Mouse (Mus musculus) cerebellum, adult 2 months (tissue): ENCODE data around the gene Nppa. TPM values are rescaled to one million over a fixed set of nuclear protein-coding genes. Genes with fewer than 3 reads are reported as not detected.

Source experiments
- DNase-seq, 2 experiments: peaks; one replicate each; pipeline ENCODE4 v3.0.0; 2021
- H3K27ac ChIP-seq: fragments of 200-500 bp; 2 replicates; pipeline ENCODE4 v1.5.1; 2012; ENCODE audit warnings: low read length, control low read depth, inconsistent platforms; ENCODE audit not compliant: insufficient read depth
- H3K27me3 ChIP-seq: fragments of 200-500 bp; 2 replicates; pipeline ENCODE4 v1.6.1; 2012; ENCODE audit warnings: inconsistent platforms, mild to moderate bottlenecking, low read length, moderate library complexity; ENCODE audit not compliant: control insufficient read depth, insufficient read depth
- H3K4me1 ChIP-seq: fragments of 200-500 bp; 2 replicates; pipeline ENCODE4 v1.6.1; 2011; ENCODE audit warnings: low read length; ENCODE audit not compliant: control insufficient read depth, insufficient read depth
- H3K4me3 ChIP-seq: fragments of 200-500 bp; replicated peaks from 2 replicates; pipeline ENCODE3; 2011; ENCODE audit warnings: mild to moderate bottlenecking, low read depth, low read length, control low read depth; ENCODE audit not compliant: insufficient read depth
- CTCF ChIP-seq: fragments of 200-500 bp; IDR thresholded peaks from 2 replicates; pipeline ENCODE4 v1.5.1; 2011; ENCODE audit warnings: low read depth, mild to moderate bottlenecking, control low read depth, low read length, moderate library complexity, borderline replicate concordance; ENCODE audit not compliant: insufficient read depth
- POLR2A ChIP-seq: fragments of 200-500 bp; IDR thresholded peaks from 2 replicates; pipeline ENCODE4 v1.6.1; 2011; ENCODE audit warnings: low read length, control low read depth, borderline replicate concordance; ENCODE audit not compliant: insufficient read depth
- WGBS: fragments of 180-500 bp; shearing (Covaris S2); methylation state at CpG from one replicate; pipeline ENCODE4 v1.1.7; 2018; 5-methylcytosine and 5-hydroxymethylcytosine counted together
- polyA plus RNA-seq: library from polyadenylated mRNA; depleted of rRNA; stranded (reverse); fragments of >200 nt; gene quantifications from 2 replicates; pipeline ENCODE4 v1.2.3, GENCODE M21; 2012

Nppa gene
- polyA plus RNA-seq, 1 experiment: not detected

DNA sequence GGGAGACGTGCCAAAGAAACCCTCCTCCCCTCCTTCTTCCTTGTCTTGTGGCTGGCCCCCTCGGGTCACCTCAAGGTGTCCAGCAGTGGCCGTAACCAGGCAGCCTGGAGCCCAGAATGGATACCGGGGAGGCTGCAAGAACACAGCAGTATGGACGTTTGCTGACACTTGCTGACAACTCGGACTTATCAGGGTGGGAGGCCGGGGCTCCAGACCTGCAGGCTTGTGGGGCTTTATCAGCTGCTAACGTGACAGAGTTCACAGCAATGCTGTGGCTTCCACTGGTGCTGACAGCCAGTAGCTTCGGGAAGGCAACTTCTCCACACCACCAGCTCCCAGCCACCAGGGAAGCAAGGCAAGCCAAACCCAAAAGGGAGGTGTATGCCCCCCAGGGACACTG lies 31.2 kb upstream of the Nppa start:
- no peak for DNase-seq
- TF ChIP-seq POLR2A (no peak), CTCF (no peak)
- no peaks in the 10 kb centered on the region for H3K4me1 ChIP-seq
- 23% methylated on average over 9 of the region's 9 CpGs for WGBS
- H3K27ac ChIP-seq: no peak overlapping the region
- no peak overlapping the region for H3K4me3 ChIP-seq
- no peaks in the 10 kb centered on the region for H3K27me3 ChIP-seq

DNA sequence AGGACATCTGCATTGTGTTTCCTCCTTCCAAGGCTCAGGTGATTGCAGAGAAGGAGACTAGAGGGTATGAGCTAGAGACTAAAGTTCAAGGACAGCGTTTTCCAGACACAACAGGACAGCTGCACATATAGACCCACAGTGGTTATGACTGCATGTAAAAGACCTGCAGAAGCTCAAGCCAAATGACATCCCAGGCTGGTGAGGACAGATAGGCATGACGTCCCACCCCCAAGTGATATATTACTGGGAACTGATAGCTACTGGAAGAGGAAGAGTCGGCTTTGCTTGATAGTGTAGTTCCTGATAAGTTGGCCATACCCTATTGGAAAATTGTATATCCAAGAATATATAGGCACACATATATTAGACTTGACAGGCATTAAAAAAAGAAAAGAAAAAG lies 24.3 kb upstream of the Nppa start:
- DNase-seq: no peak
- H3K4me1 ChIP-seq: no peaks in the 10 kb centered on the region
- TF ChIP-seq POLR2A (no peak), CTCF (no peak)
- H3K4me3 ChIP-seq: no peak overlapping the region
- H3K27ac ChIP-seq: no peak overlapping the region
- no peaks in the 10 kb centered on the region for H3K27me3 ChIP-seq
- 82% methylated on average over 3 of the region's 3 CpGs for WGBS

DNA sequence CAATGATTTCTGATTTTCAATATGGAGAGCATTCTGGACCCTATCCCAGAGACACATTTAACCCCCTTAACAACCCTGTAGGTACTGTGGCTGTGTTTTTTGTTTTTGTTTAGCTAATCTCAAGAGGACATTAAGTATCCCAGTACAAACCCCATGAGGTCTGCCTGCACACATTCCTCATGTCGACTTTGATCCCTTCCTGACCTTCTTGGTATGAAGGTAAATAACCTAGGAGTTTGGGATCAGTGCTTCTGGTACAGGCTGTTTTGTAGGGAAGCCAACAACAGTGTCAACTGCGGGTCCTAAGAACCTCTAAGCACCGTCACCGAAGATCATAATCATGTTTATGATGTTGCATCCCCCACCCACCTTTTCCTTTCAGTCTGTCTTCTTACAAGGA lies 22.8 kb upstream of the Nppa start:
- no peak for TF ChIP-seq CTCF
- TF ChIP-seq POLR2A: no peak
- Histone ChIP-seq H3K4me3 (no peak overlapping the region), H3K4me1 (no peaks in the 10 kb centered on the region), H3K27ac (no peak overlapping the region), H3K27me3 (no peaks in the 10 kb centered on the region)
- DNase-seq: no peak
- WGBS: 83% methylated on average over 4 of the region's 4 CpGs

DNA sequence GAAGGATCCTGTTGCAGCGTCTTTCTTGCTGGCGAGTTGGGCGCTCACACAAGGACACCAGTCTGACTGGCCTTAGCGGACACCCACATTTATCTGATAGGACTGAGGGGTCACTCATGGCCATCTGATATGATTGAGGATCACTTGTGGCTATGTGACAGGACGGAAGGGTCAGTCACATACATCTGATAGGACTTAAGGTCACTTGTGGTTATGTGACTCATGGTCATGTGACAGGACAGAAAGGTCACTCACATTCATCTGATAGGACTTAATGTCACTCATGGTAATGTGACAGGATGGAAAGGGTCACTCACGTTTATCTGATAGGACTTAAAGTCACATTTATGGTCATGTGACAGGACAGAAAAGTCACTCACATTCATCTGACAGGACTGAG lies 22.1 kb upstream of the Nppa start:
- Histone ChIP-seq H3K27me3 (no peaks in the 10 kb centered on the region), H3K27ac (no peak overlapping the region), H3K4me1 (no peaks in the 10 kb centered on the region), H3K4me3 (no peak overlapping the region)
- no peak for TF ChIP-seq POLR2A
- no peak for TF ChIP-seq CTCF
- 94% methylated on average over 6 of the region's 6 CpGs for WGBS
- DNase-seq: no peak

DNA sequence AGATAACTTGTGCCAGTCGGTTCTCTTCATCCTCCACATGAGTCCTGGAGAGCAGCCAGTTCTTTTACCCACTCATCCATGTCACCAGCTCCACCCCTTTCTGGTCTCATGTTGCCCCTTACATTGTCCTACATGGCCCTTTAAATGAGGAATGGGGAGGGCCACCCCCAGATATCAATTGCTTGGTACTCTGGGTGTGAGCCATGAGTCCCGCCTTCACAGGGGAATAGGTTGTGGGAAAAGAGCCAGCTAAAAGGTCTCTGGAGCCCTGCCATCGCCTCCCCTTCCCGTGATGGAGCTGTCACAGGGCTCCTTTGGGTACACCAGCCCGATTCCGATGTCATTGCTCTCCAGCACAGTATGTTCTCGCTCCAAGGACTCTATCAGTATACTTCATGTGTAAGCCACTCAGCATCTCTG lies 21.1 kb upstream of the Nppa start:
- H3K27ac ChIP-seq: no peak overlapping the region
- TF ChIP-seq POLR2A (no peak), CTCF (no peak)
- 14% methylated on average over 7 of the region's 7 CpGs for WGBS
- no peak for DNase-seq
- H3K4me1 ChIP-seq: no peaks in the 10 kb centered on the region
- H3K27me3 ChIP-seq: no peaks in the 10 kb centered on the region
- H3K4me3 ChIP-seq: no peak overlapping the region

DNA sequence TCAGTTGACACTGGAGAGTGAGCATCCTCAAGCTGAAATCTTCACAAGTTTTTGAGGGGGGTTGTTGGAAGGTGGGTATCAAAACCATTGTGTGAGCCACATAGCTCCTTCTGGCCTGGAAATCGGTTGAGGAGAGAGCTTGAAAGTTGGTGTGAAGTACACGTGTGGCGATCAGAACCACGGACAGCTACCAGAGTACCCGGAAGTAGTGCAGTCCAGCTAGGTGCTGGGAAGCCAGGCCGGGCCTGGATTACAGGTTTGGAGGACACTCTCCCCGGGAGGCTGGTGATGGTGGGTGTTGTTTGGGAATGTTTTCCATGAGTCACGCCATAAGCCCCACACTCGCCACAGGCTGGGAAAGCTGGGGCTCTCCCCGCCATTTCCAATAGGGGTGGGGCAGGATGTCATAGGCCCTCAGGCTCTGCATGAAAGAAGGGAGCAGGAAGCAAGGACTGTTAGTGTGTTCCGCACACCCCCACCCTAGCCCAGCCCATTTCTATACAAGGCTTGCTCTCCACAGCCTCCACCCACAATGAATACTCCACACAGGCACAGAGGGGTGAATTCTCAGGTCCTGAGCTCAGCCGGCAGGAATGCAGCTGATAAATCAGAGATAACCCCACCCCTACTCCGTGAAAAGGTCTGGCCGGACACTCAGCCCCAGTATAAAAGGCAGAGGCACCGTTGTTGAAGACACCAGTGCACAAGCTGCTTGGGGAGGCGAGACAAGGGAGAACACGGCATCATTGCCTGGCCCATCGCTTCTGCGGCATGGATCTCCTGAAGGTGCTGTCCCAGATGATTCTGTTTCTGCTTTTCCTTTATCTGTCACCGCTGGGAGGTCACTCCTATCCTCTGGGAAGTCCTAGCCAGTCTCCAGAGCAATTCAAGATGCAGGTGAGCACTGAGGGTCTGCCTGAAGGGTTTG lies 15.1 kb upstream of the Nppa start, which contains the start of gene Nppb:
Gene Nppb, plus strand, starts transcription at position 584 of the 928 bp plus-strand sequence.
- no peak within 1 kb of the TSS for H3K27ac ChIP-seq
- 51% methylated on average over 20 of the region's 20 CpGs for WGBS
- no peak within 1 kb of the TSS for H3K4me3 ChIP-seq
- H3K27me3 ChIP-seq: no peaks in the 10 kb centered on the region
- H3K4me1 ChIP-seq: no peaks in the 10 kb centered on the region
- no peak for TF ChIP-seq POLR2A
- no peak for TF ChIP-seq CTCF
- DNase-seq: no peak

DNA sequence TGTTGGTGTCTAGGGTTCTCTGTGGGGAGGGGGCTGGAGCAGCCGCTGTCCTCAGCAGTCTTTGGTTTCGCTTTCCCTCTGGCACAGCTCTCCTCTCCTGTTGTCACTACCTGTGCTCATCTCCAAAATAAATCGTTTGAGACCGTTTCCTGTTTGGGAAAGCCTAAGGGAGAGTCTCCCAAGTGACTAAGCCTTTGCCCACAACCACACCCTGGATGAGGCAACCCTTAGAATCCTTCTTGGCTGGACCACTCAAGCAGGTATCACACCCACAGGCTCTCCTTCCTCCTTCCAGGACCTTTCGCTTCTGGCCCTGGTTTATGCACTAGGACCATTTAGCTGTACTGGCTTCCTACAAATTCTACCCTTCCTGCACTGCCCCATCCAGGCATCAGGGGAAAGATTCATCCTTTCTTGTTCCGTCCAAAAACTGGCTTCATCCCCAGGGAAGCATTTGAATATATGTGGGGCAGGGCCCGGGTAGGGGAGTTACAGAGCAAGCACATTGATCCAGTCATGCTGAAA lies 6.9 kb upstream of the Nppa start:
- Histone ChIP-seq H3K4me3 (no peak overlapping the region), H3K27ac (no peak overlapping the region), H3K27me3 (no peaks in the 10 kb centered on the region), H3K4me1 (no peaks in the 10 kb centered on the region)
- DNase-seq: no peak
- WGBS: 51% methylated on average over 7 of the region's 7 CpGs
- TF ChIP-seq CTCF: no peak
- no peak for TF ChIP-seq POLR2A

DNA sequence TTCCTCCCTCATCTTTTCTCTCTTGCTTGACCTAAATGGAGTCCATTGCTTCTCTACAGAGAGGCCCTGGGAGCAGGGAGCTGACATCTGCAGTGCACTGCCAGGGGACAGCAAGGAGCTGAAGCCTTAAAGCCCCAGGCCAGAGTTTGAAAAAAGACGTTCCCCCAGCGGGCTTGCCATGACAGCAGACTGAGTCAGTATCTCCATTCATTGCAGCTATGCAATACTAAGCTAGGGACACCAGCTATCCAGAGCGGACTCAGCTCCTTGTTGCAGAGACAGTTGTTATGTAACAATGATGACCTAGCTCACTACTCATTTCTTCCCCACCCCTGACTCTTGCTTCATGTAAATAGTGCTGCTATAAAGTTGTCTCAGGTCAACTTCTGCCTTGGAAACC lies 5.2 kb upstream of the Nppa start:
- no peak for DNase-seq
- TF ChIP-seq CTCF (no peak), POLR2A (no peak)
- Histone ChIP-seq H3K27ac (no peak overlapping the region), H3K4me1 (no peaks in the 10 kb centered on the region), H3K4me3 (no peak overlapping the region), H3K27me3 (no peaks in the 10 kb centered on the region)
- 83% methylated on average over 3 of the region's 3 CpGs for WGBS
